Mouse (Mus musculus) frontal cortex, adult (tissue): ENCODE data around the gene Smox.

Experiments
- ATAC-seq: cut with Nextera tagmentation; 2 replicates; pipeline ENCODE4 v1.9.2; 2017; ENCODE audit warnings: mild to moderate bottlenecking, moderate library complexity, mixed read lengths; ENCODE audit not compliant: low TSS enrichment

Gene Smox

DNA sequence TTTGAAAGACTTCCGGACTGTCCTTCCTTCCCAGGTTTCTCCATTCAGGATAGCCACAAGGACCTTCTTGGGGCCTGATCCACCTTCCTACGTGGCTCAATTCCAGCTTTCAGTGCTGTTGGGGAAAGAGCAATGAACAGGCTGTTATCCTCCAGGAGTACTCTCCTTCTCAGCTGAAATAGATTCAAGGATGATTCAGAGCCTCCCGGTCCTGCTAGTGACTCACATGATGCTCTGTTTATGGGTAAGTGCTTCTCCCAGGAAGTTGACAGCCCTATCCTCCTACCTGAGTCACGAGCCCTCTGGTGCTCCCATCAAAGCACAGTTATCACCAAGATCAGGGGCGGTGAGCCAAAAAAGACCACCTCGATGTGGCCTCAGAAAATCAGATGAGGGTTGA lies 7.1 kb upstream of the Smox start:
- ATAC-seq = peak; percentile 96

DNA sequence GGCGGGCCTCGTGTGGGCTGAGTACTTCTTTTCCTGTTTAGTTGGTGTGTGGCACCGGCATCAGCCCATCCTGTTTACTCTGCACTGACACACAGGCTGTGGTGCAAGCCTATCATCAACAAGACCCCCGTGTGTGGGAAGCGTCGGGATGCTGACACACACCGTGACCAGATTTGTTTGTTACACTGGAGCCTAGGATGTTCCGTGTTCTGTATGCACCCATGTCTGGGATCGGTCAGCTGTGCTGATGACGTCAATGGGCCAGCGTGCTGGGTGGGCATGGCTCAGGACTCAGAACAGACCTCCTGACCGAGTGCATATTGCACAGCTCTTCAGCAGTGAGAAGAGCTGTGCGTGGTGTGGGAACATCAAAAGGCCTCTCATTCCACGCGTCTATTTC lies 6.2 kb upstream of the Smox start:
- no peak for ATAC-seq

GRCm38 (mm10) chr2:131486046-131486445 lies 5.2 kb upstream of the Smox start:
- no peak for ATAC-seq

DNA sequence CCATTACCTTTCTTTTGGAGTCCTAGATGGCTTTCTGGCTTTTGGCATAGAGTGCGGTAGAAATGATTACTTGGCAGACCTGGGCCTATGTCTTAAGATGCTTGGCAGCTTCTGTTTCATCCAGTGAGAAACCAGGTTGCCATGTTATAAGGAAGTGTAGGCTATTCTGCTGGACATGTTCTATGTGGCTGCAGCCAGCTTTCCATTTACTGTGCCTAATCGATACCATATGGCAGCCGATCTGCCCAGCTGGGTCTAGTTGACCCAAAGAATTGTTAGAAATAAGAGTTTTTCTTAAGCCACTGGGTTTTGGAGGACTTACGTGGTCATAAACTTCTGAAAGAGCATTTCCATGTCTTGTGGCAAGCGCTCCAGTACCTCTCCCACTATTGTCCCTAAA lies 4.0 kb upstream of the Smox start:
- ATAC-seq = no peak

DNA sequence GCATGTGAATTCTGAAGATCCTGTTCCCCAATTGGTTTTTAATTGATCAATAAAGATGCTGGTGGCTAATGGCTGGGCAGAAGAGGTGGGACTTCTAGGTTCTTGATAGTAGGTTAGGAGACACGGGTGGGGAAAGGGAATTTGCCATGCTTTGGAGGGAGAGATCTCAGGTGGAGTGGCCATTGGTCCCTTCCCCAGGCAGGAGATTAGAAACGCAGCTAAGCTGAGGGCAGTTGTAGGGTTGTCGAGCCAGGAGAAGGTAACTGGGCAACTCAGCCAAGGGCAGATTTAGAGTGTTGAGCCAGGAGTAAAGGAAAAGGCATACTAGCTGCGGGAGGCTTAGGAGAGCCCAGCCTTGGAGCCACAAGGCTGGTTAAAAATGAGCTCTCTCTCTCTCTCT lies 3.0 kb upstream of the Smox start:
- no peak for ATAC-seq

DNA sequence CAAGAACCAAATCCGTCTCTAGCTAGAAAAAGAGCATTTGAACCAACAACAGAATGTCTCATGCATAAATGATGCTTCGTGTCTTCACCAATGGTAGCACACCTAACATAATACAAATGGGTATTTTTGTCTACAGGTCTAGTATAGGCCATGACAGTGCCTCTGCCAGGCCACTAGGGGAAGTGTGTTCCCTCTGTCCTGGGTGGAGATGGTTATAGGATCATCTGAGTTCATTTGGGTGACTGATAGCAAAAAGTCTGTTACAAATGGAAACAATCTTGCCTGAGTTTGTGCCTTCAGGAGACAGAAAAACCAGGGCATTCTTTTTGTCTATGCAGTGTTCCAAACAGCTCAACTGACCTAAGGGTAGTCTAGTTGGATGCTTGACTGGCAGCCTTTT lies 2.4 kb upstream of the Smox start:
- ATAC-seq = no peak

GRCm38 (mm10) chr2:131489591-131489990 lies 1.7 kb upstream of the Smox start:
- ATAC-seq = no peak

GRCm38 (mm10) chr2:131491707-131492595 lies 655 bp downstream of the Smox start:
- peak; percentile 85 for ATAC-seq

DNA sequence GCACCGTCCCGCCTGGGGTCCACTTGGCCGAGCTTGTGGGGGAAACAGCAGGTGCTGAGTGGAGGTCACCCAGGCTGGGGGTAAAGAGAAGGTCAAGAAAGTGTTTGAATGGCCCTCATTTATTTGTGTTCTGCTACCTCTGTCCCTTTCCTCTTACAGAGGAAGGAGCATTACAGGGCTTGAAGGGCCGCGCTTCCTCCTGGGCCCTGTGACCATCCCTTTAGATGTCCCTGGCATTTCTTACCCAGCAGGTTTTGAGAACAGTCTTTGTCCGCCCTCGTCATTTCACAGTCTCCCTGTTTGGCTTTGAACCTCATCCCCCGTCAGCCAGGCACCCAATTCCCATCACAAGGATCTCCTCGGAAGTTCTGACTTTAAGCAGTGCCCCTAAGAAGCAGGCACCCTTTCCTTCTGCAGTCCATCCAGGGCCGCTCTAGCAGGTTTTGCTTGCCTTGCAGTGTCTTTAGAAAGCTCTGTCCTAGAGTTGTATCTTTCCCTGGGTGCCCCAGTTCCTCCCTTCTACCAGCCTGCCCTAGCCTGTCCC lies 1.4 kb downstream of the Smox start:
- no peak for ATAC-seq

GRCm38 (mm10) chr2:131493446-131493845 lies 2.1 kb downstream of the Smox start:
- no peak for ATAC-seq

DNA sequence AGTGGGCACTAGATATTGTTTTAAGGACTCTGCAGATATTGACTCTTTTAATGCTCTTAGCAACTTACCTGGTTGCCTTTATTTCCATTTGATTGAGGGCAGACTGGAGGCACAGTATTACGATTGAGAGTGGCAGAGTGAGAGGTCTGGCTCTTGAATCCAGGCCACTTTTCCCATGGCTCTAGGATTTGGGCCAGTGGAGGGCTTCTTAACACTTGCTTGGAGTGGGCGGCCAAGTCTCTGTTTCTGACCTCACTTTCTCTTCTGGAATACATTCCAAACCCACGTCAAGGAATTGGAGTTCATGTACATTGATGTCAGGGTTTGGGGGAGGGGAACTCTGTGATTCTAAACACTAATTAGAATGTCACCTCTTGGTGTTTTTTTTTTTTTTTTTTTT lies 4.0 kb downstream of the Smox start:
- no peak for ATAC-seq

DNA sequence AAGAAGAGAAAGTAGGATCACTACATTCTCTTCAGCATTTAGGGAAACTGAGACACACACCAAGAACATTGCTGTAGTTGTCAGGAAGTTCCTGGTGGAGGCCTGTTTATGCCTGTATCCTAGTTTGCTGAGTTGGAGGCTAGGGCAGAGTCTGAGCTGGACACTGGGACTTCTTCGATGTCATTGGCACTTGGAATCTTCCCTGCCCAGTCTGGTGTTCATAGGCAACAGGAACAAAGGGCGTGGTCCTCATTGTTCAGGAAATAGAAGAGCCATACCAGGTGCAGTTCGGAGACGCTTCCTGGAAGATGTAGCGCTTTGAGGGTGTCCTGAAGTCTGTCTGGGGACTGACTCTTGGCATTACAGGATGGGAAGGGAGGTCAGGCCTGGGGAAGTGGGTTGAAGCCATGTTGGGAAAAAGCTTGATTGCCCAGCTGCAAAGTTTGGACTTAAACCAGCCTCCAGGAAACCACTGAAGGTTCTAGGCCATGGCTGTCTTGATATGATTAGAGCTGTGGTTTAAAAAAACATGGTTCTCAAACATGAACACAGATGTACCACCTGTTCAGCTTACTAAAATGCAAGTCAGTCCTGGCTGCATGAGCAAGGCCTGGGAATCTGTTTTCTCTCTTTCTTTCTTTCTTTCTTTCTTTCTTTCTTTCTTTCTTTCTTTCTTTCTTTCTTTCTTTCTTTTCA lies 5.0 kb downstream of the Smox start:
- no peak for ATAC-seq

DNA sequence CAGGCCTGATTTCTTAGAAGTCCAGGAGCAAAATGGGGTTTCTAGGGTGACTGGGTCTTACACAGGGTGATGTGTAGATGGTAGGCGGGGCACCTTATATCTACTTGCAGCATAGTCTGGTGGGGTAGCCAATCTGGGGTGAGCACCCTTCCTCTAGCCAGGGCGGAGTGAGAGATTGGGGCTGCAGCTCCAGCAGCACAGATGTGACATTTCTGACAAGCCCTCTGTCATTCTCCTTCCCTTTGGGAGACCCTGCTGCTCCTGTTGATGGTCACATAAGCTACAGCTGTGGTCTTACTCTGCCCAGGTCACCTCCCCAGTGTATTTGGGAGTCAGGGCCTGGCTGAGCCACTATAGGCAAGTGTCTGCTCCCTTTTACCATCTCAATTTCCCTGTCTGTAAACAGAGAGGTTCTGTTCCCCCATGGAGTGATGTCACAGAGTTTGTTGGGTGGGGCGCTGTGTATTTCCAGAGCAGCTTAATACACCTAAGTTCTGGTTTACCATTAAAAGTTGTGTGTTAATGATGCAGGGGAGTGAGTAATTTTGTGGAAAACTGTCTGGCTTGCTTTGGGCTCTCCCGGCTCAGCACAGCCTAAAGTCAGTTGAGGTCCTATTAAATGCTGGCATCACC lies 6.0 kb downstream of the Smox start:
- no peak for ATAC-seq

- peak; percentile 41 for ATAC-seq
These were observed 6.9 kb downstream of the Smox start for GRCm38 (mm10) chr2:131498219-131498618.

DNA sequence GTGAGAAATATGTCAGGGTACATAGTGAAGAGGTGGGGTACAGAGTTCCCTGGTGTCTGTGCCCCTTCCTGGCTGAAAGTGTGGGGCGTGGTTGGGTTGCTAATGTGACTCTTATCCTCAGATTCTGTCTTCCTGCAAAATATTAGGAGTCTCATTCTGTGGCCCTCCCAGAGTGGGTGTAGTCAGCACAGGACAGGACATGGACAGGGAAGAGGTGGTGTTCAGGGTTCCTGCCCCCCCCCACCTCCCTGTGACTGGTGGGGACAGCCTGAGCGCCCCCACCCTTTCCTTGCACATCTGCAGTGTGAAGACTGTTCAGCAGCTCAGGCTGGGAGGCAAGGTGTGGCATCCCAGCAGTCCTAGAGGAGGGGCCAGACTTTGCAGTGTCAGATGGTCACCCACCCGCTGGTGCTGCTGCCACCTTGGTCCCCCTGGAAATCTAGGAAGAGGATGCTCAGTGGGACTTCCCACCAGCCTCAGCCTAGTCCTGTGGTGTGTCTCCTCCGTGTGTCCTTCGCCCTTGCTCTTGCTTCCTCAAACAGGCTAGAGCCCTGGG lies 8.1 kb downstream of the Smox start:
- no peak for ATAC-seq

DNA sequence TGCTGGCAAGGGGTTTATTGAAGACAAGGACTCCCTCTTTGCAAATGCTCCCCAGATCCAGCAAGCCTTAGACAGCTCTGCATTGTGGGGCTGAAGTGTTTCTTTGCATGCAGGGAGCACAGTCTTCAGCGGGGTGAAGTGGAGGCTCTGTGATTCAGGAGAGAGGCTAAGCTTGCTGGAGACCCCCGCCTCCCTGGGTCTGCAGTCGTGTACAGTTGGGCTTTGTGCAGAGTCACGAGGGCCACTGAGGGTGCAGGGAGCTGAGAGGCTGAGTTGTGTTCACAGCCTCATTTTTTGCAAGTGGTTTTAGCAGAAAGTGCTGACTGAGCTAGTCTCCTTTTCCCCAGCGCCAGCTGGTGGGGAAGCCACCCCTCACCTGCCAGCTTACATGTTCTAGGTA lies 10.6 kb downstream of the Smox start:
- peak; percentile 42; the same call in 1 of the 2 replicates for ATAC-seq

DNA sequence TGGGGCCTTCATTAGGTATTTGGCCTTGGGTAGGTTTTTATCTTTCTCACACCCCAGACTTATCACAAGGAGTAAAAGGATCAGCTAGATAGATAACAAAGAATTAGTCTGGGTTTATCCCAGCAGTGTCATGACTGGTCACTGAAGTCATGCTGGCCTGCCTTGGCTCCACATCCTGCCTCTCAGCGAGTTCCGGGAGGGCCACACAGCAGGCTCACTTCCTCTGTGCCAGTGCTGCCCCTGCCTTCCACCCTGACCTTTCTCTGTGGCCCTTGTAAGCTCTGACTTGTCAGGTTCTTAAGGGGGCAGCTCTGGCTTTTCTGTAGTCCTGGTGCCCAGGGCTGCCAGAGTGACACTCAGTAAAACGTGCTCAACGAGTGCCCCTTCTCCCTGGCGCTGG lies 11.3 kb downstream of the Smox start:
- no peak for ATAC-seq

DNA sequence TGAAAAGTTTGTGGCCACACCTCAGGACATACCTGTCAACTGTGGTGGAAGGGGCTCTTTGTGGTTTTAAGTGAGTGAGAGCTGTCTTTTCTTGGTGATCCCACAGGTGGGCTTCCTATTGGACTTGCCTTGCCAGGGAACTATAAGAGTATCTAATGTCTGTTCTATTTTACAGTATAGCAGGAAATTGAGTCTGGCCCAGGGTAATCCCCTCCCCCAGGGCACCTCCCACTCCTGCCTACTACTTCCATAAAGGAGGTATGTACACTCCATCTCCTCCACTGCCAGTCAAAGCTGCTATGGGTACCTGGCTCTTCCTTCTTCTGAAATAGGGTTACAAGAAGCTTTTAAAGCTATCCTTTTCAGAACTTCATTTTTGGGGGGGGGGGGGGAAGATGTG lies 14.1 kb downstream of the Smox start:
- no peak for ATAC-seq

DNA sequence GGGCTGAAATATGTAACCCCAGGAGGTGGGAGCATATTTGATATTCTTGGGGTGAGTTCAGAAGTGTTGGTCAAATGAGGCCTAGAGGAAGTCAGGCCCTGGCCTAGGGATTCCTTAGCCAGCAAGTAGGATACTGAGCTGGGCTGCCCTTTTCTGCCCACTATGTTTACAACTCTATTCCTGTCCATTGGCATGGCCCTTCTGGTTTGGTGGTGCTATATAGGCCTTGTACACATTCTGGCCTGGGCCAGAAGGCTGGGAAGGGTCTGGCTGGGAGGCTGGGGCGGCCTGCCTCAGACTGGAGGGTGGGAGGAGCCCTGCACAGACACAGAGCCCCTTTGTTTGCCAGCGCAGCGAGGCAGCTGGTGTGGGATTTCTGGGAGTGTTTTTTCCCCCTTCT lies 15.1 kb downstream of the Smox start:
- ATAC-seq = no peak

GRCm38 (mm10) chr2:131508501-131508900 lies 17.2 kb downstream of the Smox start:
- peak; percentile 13; the same call in 1 of the 2 replicates for ATAC-seq

- peak; percentile 62 for ATAC-seq
These were observed 18.5 kb downstream of the Smox start for GRCm38 (mm10) chr2:131509671-131510313.

DNA sequence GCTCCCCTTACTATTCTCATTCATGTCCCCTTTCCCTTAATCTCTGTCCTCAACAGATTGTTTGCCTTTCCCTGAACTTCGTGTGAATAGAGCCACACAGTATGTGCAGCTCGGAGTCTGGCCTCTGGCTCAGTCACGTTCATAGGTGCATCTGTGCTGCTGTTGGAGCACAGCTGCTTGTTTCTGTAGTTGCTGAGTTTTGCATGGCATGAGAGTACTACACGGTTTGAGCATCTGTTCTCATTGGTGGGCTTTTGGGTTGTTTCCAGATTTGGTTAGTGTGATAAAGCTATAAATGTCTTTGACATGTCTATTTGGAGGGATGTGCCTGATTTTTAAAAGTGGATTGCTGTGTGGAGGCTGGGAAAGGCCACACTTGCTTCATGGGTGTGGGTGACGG lies 19.2 kb downstream of the Smox start:
- ATAC-seq = no peak
